Mouse (Mus musculus): ENCODE results near the gene Cd5.

DNA sequence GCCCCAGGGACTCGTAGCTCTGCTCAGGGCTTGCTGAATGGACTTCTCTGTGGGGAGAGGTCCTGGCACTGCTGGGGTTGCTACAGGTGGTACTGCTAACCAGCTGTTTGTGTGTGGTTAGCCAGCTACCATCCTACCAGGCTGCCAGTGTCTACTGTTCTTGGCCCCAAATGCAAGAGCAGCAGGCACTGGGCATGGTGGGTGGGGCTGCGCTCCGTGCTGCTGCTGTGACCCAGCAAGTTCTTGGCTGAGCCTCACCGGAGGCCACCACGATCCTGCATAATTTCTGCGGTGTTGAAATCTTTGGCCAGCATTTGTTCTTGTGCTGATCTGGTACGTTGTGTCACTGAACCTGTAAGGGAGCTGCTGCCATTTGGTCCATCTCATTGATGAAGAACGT, 35.3 kb downstream of the Cd5 start:
- TF ChIP-seq CTCF (IDR thresholded peaks at IDR 0.05; ENCODE audit: borderline replicate concordance, extremely low read depth, insufficient read depth, insufficient read length), result no peak
- TF ChIP-seq POLR2A (IDR thresholded peaks at IDR 0.05; ENCODE audit: borderline replicate concordance, extremely low read depth, insufficient read depth, insufficient read length, poor library complexity, severe bottlenecking), result no peak
